Mouse (Mus musculus) lung, postnatal 14 days (tissue): Measurements from ENCODE around the gene Pfkfb2.
"Not testable (repeated sequence)": the region's sequence is repeated elsewhere in the genome, so short reads cannot be mapped to it uniquely, and the experiment has no call there.

Experiments
- DNase-seq: peaks from one replicate; pipeline ENCODE4 v3.0.0; 2021

Pfkfb2 gene

GRCm38 (mm10) chr1:130681656-130682413 is 47.2 kb downstream of the Pfkfb2 start:
- DNase-seq: no peak

GRCm38 (mm10) chr1:130681075-130681474 is 48.0 kb downstream of the Pfkfb2 start:
- DNase-seq: no peak

- no peak for DNase-seq
Observed at GRCm38 (mm10) chr1:130678551-130678950, 50.5 kb downstream of the Pfkfb2 start.

GRCm38 (mm10) chr1:130663576-130663975 is 65.5 kb downstream of the Pfkfb2 start:
- not testable (repeated sequence) for DNase-seq

GRCm38 (mm10) chr1:130661454-130661853 is 67.6 kb downstream of the Pfkfb2 start, which contains the start of gene C4bp:
TSS of gene C4bp (minus strand) at chr1:130661632.
- DNase-seq: no peak

- DNase-seq: not testable (repeated sequence)
Observed at GRCm38 (mm10) chr1:130659641-130660040, 69.4 kb downstream of the Pfkfb2 start.

- no peak for DNase-seq
Observed at GRCm38 (mm10) chr1:130644103-130644502, 85.0 kb downstream of the Pfkfb2 start.

GRCm38 (mm10) chr1:130640967-130641366 is 88.1 kb downstream of the Pfkfb2 start:
- DNase-seq: no peak
